Mouse (Mus musculus): ENCODE measurements at regions not wholly inside any gene's neighbourhood (a gene's known extent, or its start where the extent isn't known, plus 50 kb on each side); places are given as distances from the start of the nearest gene placed in this dataset.

- DNase-seq (ENCODE audit: extremely low read depth), result no peak
- no peaks in the 10 kb centered on the region for H3K4me1 ChIP-seq (ENCODE audit: control insufficient read depth in 1 of 2, insufficient read depth in 2 of 2)
- H3K79me2 ChIP-seq (replicated peaks; ENCODE audit: control insufficient read depth, extremely low read depth, insufficient read depth, poor library complexity, severe bottlenecking), result no peaks in the 10 kb centered on the region
- dilution Hi-C loops (cut with MboI; ENCODE audit: extremely low pct_ligation_motif_present, extremely low pct_unique_long_range_greater_than_20kb, low sequenced_read_pairs), result no loop called here
- H3K4me2 ChIP-seq (ENCODE audit: insufficient read depth, low read depth, poor library complexity, severe bottlenecking), result no peak overlapping the region
- H3K27me3 ChIP-seq (replicated peaks), result no peaks in the 10 kb centered on the region
- in situ Hi-C loops (cut with MboI; ENCODE audit: low pct_ligation_motif_present, low pct_unique_long_range_greater_than_20kb, low sequenced_read_pairs), result no loop called here
- TF ChIP-seq EP300 (IDR thresholded peaks at IDR 0.05; ENCODE audit: low read length), result no peak
- TF ChIP-seq ELF1 (IDR thresholded peaks at IDR 0.05; ENCODE audit: low read depth, low read length), result no peak
- no peak for TF ChIP-seq MAFK (IDR thresholded peaks at IDR 0.05; ENCODE audit: insufficient replicate concordance, low read length)
- TF ChIP-seq RAD21 (IDR thresholded peaks at IDR 0.05; ENCODE audit: low read depth, low read length), result no peak
- no peak for TF ChIP-seq MYC (IDR thresholded peaks at IDR 0.05; ENCODE audit: low read depth, low read length)
- TF ChIP-seq POLR2A (IDR thresholded peaks at IDR 0.05; ENCODE audit: low read depth, low read length), result no peak
- TF ChIP-seq POLR2AphosphoS2 (IDR thresholded peaks at IDR 0.05; ENCODE audit: low read depth, low read length), result no peak
- no peak for TF ChIP-seq USF1 (IDR thresholded peaks at IDR 0.05; ENCODE audit: low read depth, low read length)
- no peak for TF ChIP-seq MXI1 (IDR thresholded peaks at IDR 0.05; ENCODE audit: low read depth, low read length)
- no peak for TF ChIP-seq CHD1 (IDR thresholded peaks at IDR 0.05; ENCODE audit: low read depth, low read length)
- no peak for TF ChIP-seq GABPA (IDR thresholded peaks at IDR 0.05; ENCODE audit: insufficient replicate concordance, low read depth, low read length)
- no peak for TF ChIP-seq CTCF (conservative IDR thresholded peaks at IDR 0.05 in 1 of 2, IDR thresholded peaks at IDR 0.05 in 1 of 2; ENCODE audit: low read depth in 2 of 2, low read length in 2 of 2)
- no peak for TF ChIP-seq ETS1 (conservative IDR thresholded peaks at IDR 0.05; ENCODE audit: low read depth, low read length)
- no peak for TF ChIP-seq E2F4 (IDR thresholded peaks at IDR 0.05; ENCODE audit: insufficient replicate concordance, low read depth, low read length)
- no peak for TF ChIP-seq ZKSCAN1 (IDR thresholded peaks at IDR 0.05; ENCODE audit: borderline replicate concordance, low read depth, low read length)
- no peak for TF ChIP-seq JUN (IDR thresholded peaks at IDR 0.05; ENCODE audit: insufficient read depth, low read depth, low read length)
- TF ChIP-seq NELFE (IDR thresholded peaks at IDR 0.05; ENCODE audit: low read depth, low read length), result no peak
- no peak for TF ChIP-seq CHD2 (IDR thresholded peaks at IDR 0.05; ENCODE audit: low read length)
- no peaks in the 10 kb centered on the region for H3K36me3 ChIP-seq (replicated peaks in 1 of 2; ENCODE audit: control insufficient read depth in 1 of 2, insufficient read depth in 1 of 2, low read length in 1 of 2)
- no peak overlapping the region for H3K9ac ChIP-seq (ENCODE audit: insufficient read depth, low read depth)
- H3K9me3 ChIP-seq (replicated peaks; ENCODE audit: low read length), result peaks cover 31% of the 10 kb centered on the region
- no peak overlapping the region for H3K4me3 ChIP-seq (replicated peaks in 1 of 3; ENCODE audit: low read depth in 2 of 3, low read length in 2 of 3, poor library complexity in 1 of 3)
- no peak overlapping the region for H3K27ac ChIP-seq (ENCODE audit: insufficient read depth, low read depth)
These were observed 731.0 kb downstream of the Cdh10 start for GRCm38 (mm10) chr15:19549757-19550156.

- in situ Hi-C loops (cut with MboI; ENCODE audit: low pct_ligation_motif_present, low pct_unique_long_range_greater_than_20kb, low sequenced_read_pairs), result no loop called here
- Histone ChIP-seq H3K36me3 (replicated peaks in 1 of 2; ENCODE audit: control insufficient read depth in 1 of 2, insufficient read depth in 1 of 2, low read length in 1 of 2) (no peaks in the 10 kb centered on the region), H3K9ac (ENCODE audit: insufficient read depth, low read depth) (no peak overlapping the region), H3K4me3 (replicated peaks in 1 of 3; ENCODE audit: low read depth in 2 of 3, low read length in 2 of 3, poor library complexity in 1 of 3) (no peak overlapping the region), H3K4me1 (ENCODE audit: control insufficient read depth in 1 of 2, insufficient read depth in 2 of 2) (no peaks in the 10 kb centered on the region), H3K27me3 (replicated peaks) (no peaks in the 10 kb centered on the region), H3K4me2 (ENCODE audit: insufficient read depth, low read depth, poor library complexity, severe bottlenecking) (no peak overlapping the region), H3K9me3 (replicated peaks; ENCODE audit: low read length) (peaks cover 15% of the 10 kb centered on the region), H3K79me2 (replicated peaks; ENCODE audit: control insufficient read depth, extremely low read depth, insufficient read depth, poor library complexity, severe bottlenecking) (no peaks in the 10 kb centered on the region), H3K27ac (ENCODE audit: insufficient read depth, low read depth) (no peak overlapping the region)
- no peak for DNase-seq (ENCODE audit: extremely low read depth)
- no peak for TF ChIP-seq EP300 (IDR thresholded peaks at IDR 0.05; ENCODE audit: low read length)
- TF ChIP-seq ZKSCAN1 (IDR thresholded peaks at IDR 0.05; ENCODE audit: borderline replicate concordance, low read depth, low read length), result no peak
- TF ChIP-seq POLR2A (IDR thresholded peaks at IDR 0.05; ENCODE audit: low read depth, low read length), result no peak
- no peak for TF ChIP-seq MEF2A (IDR thresholded peaks at IDR 0.05; ENCODE audit: borderline replicate concordance, low read depth, low read length)
- TF ChIP-seq RAD21 (IDR thresholded peaks at IDR 0.05; ENCODE audit: low read depth, low read length), result no peak
- TF ChIP-seq NELFE (IDR thresholded peaks at IDR 0.05; ENCODE audit: low read depth, low read length), result no peak
- no peak for TF ChIP-seq RCOR1 (conservative IDR thresholded peaks at IDR 0.05; ENCODE audit: low read depth, low read length)
- dilution Hi-C loops (cut with MboI; ENCODE audit: extremely low pct_ligation_motif_present, extremely low pct_unique_long_range_greater_than_20kb, low sequenced_read_pairs), result no loop called here
These were observed 766.0 kb downstream of the Cdh10 start for GRCm38 (mm10) chr15:19584769-19585168.

Measured in CH12.LX (cell line).